8 mouse cellular contexts compared by ENCODE assay signal in the genomic region with DNA sequence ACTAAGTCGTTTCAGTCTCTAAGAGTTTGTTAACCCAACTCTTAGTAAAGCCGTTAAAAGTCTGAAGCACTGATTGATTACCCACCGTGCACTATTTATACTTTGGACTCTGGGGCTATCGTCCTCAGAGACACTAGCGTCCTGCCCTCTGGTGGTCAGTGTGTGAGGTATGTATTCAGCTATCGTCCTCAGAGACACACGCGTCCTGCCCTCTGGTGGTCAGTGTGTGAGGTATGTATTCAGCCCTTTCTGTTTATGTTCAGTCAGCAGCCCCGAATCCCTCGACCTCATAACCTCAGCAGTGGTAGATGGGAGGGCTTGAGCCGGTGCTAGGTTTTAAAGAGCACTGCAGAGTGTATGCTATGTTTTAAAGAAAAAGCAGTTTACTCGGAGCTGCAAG. TPM values are rescaled to one million over a fixed set of nuclear protein-coding genes. Genes with fewer than 3 reads are reported as not detected.
DNase-seq lines count a peak whose midpoint lies in the region; ATAC-seq lines count a peak whose summit lies in the region.
"Had no signal": no experiment of that assay in that cellular context is flagged by ENCODE, and none has a peak within 500 bp of the region (broad histone marks: within the 10 kb centered on the region; RNA-seq: fewer than 3 reads in every experiment).

No protein-coding gene starts in this region.

- H3K9ac ChIP-seq in intestine, embryonic 15.5 days, result no peak overlapping the region
- no peak overlapping the region for H3K9ac ChIP-seq in midbrain, embryonic 12.5 days (replicated peaks)

- 33% methylated on average over 12 of the region's 12 CpGs for WGBS in intestine, embryonic 15.5 days
- WGBS in midbrain, embryonic 12.5 days, result 52% methylated on average over 12 of the region's 12 CpGs

- no peaks in the 10 kb centered on the region for H3K27me3 ChIP-seq in intestine, embryonic 15.5 days (replicated peaks)
- H3K27me3 ChIP-seq in midbrain, embryonic 12.5 days, result no peaks in the 10 kb centered on the region

- intact Hi-C loops in left cerebral cortex, postnatal 14 days (cut with DNase I), result no loop called here

- no peak overlapping the region for H3K4me3 ChIP-seq in intestine, embryonic 15.5 days (replicated peaks)
- no peak overlapping the region for H3K4me3 ChIP-seq in midbrain, embryonic 12.5 days
- H3K4me3 ChIP-seq: myocyte had no signal

- 0 out of 2 replicates have a peak, but pooled peaks cover 4% of the 10 kb centered on the region for H3K36me3 ChIP-seq in intestine, embryonic 15.5 days
- peaks cover 41% of the 10 kb centered on the region for H3K36me3 ChIP-seq in midbrain, embryonic 12.5 days

- peak; percentile 72 for DNase-seq in adipocyte (ENCODE audit: low spot score)
- DNase-seq in cerebellum, postnatal 25 days, result peak; percentile 60 to 78
- peak; percentile 41 to 47 for DNase-seq in frontal cortex, postnatal 25 days (ENCODE audit: low spot score in 2 of 2)
- peak; percentile 76 to 83 for DNase-seq in left cerebral cortex, postnatal 14 days (ENCODE audit: low spot score in 2 of 2)
- DNase-seq in spleen, adult 12 weeks (ENCODE audit: low spot score), result peak; percentile 63

- no peaks in the 10 kb centered on the region for H3K9me3 ChIP-seq in intestine, embryonic 15.5 days
- H3K9me3 ChIP-seq in midbrain, embryonic 12.5 days, result no peaks in the 10 kb centered on the region

- ATAC-seq in intestine, embryonic 15.5 days, result peak; percentile 62; the same call in 1 of the 2 replicates
- ATAC-seq in midbrain, embryonic 12.5 days (ENCODE audit: low FRiP score, low read depth), result peak; percentile 52

- H3K4me1 ChIP-seq in intestine, embryonic 15.5 days (replicated peaks), result no peaks in the 10 kb centered on the region
- no peaks in the 10 kb centered on the region for H3K4me1 ChIP-seq in midbrain, embryonic 12.5 days

- no peak overlapping the region for H3K27ac ChIP-seq in intestine, embryonic 15.5 days
- H3K27ac ChIP-seq in midbrain, embryonic 12.5 days (replicated peaks), result no peak overlapping the region

- no peak overlapping the region for H3K4me2 ChIP-seq in intestine, embryonic 15.5 days (replicated peaks)
- no peak overlapping the region for H3K4me2 ChIP-seq in midbrain, embryonic 12.5 days (replicated peaks)

RNA-seq across cellular contexts. Expression of gene Ahi1, which starts 13.7 kb away (rescaled TPM):
- polyA plus RNA-seq in intestine, embryonic 15.5 days (2015; fragmentation: Nextera tagmentation; extraction: Ambion mirVana), result 5.6 and 7.3 TPM in 2 replicates
- total RNA-seq in left cerebral cortex, postnatal 14 days (2021), result 100 to 1,000 TPM; 164 to 190 TPM
- polyA plus RNA-seq in midbrain, embryonic 12.5 days (2016; fragmentation: Nextera tagmentation; extraction: Ambion mirVana), result 31.8 and 37.7 TPM in 2 replicates
